ENCODE assay signal across 9 mouse cellular contexts in the genomic region with DNA sequence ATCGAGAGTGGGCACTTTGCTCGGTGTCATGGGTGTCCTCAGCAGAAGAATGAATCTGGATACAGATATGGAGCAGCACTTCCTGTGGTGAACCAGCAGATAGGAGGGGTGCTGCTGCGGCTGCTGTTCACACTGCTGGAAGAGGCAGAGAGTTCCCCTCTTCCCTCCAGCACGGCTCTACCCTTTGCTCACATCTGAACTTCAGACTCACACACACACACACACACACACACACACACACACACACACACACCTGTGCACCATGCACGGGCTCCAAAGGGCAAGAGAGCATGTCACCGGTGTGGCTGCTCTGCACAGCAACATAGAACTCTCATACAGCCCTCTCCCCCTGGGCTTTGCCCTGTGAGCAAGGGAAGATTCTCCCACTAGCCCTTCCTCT. TPM values are rescaled to one million over a fixed set of nuclear protein-coding genes. Genes with fewer than 3 reads are reported as not detected.
A peak's percentile ranks its signal among the peaks of the same experiment; 100 is the strongest.
DNase-seq lines count a peak whose midpoint lies in the region; ATAC-seq and TF ChIP-seq lines count a peak whose summit lies in the region.
"Had no signal": no experiment of that assay in that cellular context is flagged by ENCODE, and none has a peak within 500 bp of the region (broad histone marks: within the 10 kb centered on the region; RNA-seq: fewer than 3 reads in every experiment).

No protein-coding gene starts in this region.

- 0 out of 2 replicates have a peak overlapping the region, but pooled peaks have one; percentile 9 for H3K27ac ChIP-seq in heart, embryonic 15.5 days
- no peak overlapping the region for H3K27ac ChIP-seq in thymus, adult 2 months (ENCODE audit: control insufficient read depth, insufficient read depth, low read length)

- no peaks in the 10 kb centered on the region for H3K9me3 ChIP-seq in heart, embryonic 15.5 days (replicated peaks)

- no peaks in the 10 kb centered on the region for H3K36me3 ChIP-seq in heart, embryonic 15.5 days
- no peaks in the 10 kb centered on the region for H3K36me3 ChIP-seq in thymus, adult 2 months (ENCODE audit: control insufficient read depth, insufficient read depth, low read length)

- no peak for DNase-seq in heart, adult 11 months
- DNase-seq in thymus, postnatal 25 days: peak; percentile 17
- no peak for DNase-seq in thymus, adult 2 months
- peak; percentile 45 to 69 for DNase-seq in kidney, postnatal 4 days
- DNase-seq in left cerebral cortex, postnatal 10 days (ENCODE audit: extremely low spot score in 1 of 2, low spot score in 2 of 2): no peak
- DNase-seq in neural tube, embryonic 10.5 days (ENCODE audit: extremely low spot score, low spot score): no peak
- DNase-seq in spleen, adult 12 weeks (ENCODE audit: low spot score): no peak

- H3K4me1 ChIP-seq in heart, embryonic 15.5 days (replicated peaks): peaks cover 15% of the 10 kb centered on the region
- H3K4me1 ChIP-seq in thymus, adult 2 months (replicated peaks; ENCODE audit: control insufficient read depth, insufficient read depth, low read length): peaks cover 6% of the 10 kb centered on the region

- no peak overlapping the region for H3K4me3 ChIP-seq in heart, embryonic 15.5 days
- no peak overlapping the region for H3K4me3 ChIP-seq in thymus, adult 2 months (ENCODE audit: control insufficient read depth, insufficient read depth, low read length)
- H3K4me3 ChIP-seq: myocyte had no signal

- intact Hi-C loops in left cerebral cortex, postnatal 10 days (cut with DNase I): no loop called here

- 0 out of 2 replicates have a peak, but pooled peaks have one; percentile 7 for ATAC-seq in heart, embryonic 15.5 days (replicated peaks; ENCODE audit: insufficient number of reproducible peaks, insufficient read depth, low FRiP score, low read depth)

- TF ChIP-seq POLR2A in thymus, adult 2 months (IDR thresholded peaks at IDR 0.05; ENCODE audit: control insufficient read depth, extremely low read depth, insufficient read depth, low read length, poor library complexity): no peak

- no peak for TF ChIP-seq CTCF in thymus, adult 2 months (IDR thresholded peaks at IDR 0.05; ENCODE audit: borderline replicate concordance, control insufficient read depth, extremely low read depth, insufficient read depth, low read length, poor library complexity)

- H3K9ac ChIP-seq in heart, embryonic 15.5 days: no peak overlapping the region

- 23% methylated on average over 6 of the region's 6 CpGs for WGBS in heart, embryonic 15.5 days
- WGBS in thymus, adult 2 months: 7% methylated on average over 6 of the region's 6 CpGs

- peak overlapping the region; percentile 47; the same call in 1 of the 2 replicates for H3K4me2 ChIP-seq in heart, embryonic 15.5 days

- H3K27me3 ChIP-seq in heart, embryonic 15.5 days: no peaks in the 10 kb centered on the region
- no peaks in the 10 kb centered on the region for H3K27me3 ChIP-seq in thymus, adult 2 months (ENCODE audit: control insufficient read depth, insufficient read depth, low read length)

RNA-seq across cellular contexts. Expression of a gene that starts 20.3 kb away (rescaled TPM):
- polyA plus RNA-seq in heart, embryonic 15.5 days (2015; fragmentation: Nextera tagmentation; extraction: Ambion mirVana): 9.3 and 11.6 TPM in 2 replicates
- 54.7 and 56.8 TPM in 2 replicates for polyA plus RNA-seq in thymus, adult 2 months (2012; rRNA removed)
- total RNA-seq in left cerebral cortex, postnatal 10 days (2021): 10 to 100 TPM; 54.4 to 56.9 TPM

Comparison
In these comparisons a context has a peak if more than half of its experiments do, and no peak if none do; other contexts are left out.
1. DNase-seq: peak in thymus, postnatal 25 days (single experiment) and kidney, postnatal 4 days (2 of 2); none in heart, adult 11 months (single experiment), thymus, adult 2 months (single experiment), left cerebral cortex, postnatal 10 days (0 of 2), neural tube, embryonic 10.5 days (single experiment) and spleen, adult 12 weeks (single experiment).